Mouse (Mus musculus): Measurements from ENCODE around the gene Cdon. TPM values are rescaled to one million over a fixed set of nuclear protein-coding genes. Genes with fewer than 3 reads are reported as not detected.
A peak's percentile ranks its signal among the peaks of the same experiment; 100 is the strongest.

Cdon gene
- total and polyA plus RNA-seq, 3 experiments = 1.0 to 1.5 TPM; not detected in 1

DNA sequence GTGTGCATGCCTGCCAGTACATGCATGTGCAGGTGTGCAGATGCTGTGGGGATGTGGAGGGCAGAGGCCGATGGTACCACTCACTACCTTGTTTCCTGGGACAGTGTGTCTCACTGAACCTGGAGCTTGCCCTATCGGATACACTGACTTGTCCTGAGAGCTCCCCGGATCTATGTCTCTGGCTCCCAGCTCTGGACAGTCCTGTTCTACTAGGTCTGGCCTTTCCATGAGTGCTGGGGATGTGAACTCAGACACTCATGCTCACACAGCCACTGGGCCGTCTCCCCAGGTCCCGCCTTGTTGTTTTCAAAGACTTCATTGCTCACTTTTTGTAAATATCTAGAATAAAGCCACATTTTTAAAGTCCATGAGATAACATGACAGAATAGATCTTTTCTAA, 120.1 kb downstream of the Cdon start:
- DNase-seq (ENCODE audit: low read depth, low spot score) = no peak
- H3K4me3 ChIP-seq (ENCODE audit: control insufficient read depth in 1 of 2, insufficient read depth in 1 of 2, low read depth in 2 of 2, low read length in 2 of 2) = no peak overlapping the region
- H3K36me3 ChIP-seq (ENCODE audit: control insufficient read depth in 1 of 2, insufficient read depth in 2 of 2, low read length in 2 of 2) = peaks cover 0 to 2% of the 10 kb centered on the region in 2 experiments; a peak in 2 of 4 replicates
- TF ChIP-seq JUND (IDR thresholded peaks at IDR 0.05; ENCODE audit: low read depth, low read length) (no peak), KAT2A (conservative IDR thresholded peaks at IDR 0.05; ENCODE audit: low read depth, low read length) (no peak), RCOR1 (IDR thresholded peaks at IDR 0.05; ENCODE audit: low read depth, low read length) (no peak), MEF2A (IDR thresholded peaks at IDR 0.05; ENCODE audit: extremely low read depth, insufficient replicate concordance, low read depth, low read length, poor library complexity, severe bottlenecking) (no peak), ELF1 (IDR thresholded peaks at IDR 0.05; ENCODE audit: low read depth, low read length) (no peak)
- no peak overlapping the region for H3K9ac ChIP-seq (ENCODE audit: control insufficient read depth, low read depth, low read length, poor library complexity, severe bottlenecking)
- no peaks in the 10 kb centered on the region for H3K9me3 ChIP-seq (replicated peaks; ENCODE audit: insufficient read depth, low read length)
- H3K4me1 ChIP-seq (ENCODE audit: control insufficient read depth in 1 of 2, insufficient read depth in 2 of 2, low read length in 2 of 2) = peaks cover 0 to 12% of the 10 kb centered on the region in 2 experiments; a peak in 3 of 4 replicates
- no peaks in the 10 kb centered on the region for H3K27me3 ChIP-seq (ENCODE audit: control insufficient read depth in 1 of 2, insufficient read depth in 2 of 2, low read length in 2 of 2)
- no peak overlapping the region for H3K27ac ChIP-seq (ENCODE audit: control insufficient read depth, low read depth, low read length)
- H3K79me2 ChIP-seq (ENCODE audit: control insufficient read depth, insufficient read depth, low read length, poor library complexity) = no peaks in the 10 kb centered on the region

DNA sequence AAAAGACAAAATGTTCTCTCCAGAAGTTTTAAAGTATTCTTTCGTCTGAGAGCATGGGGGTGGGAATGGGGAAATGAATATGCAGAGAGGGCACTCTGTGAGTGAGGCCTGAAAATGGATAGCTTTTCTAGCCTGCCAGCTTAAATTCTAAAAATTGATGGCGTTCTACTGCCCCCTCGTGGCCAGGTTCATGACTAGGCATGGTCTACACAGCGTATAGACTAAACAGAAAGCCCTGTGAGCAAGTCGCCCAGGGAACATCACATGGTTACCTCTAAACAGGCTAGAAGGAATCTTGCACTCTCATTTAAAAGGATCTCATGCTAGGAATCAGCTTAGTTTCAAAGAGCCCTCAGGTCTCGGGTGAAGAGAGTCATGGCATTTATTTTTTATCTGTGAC, 120.6 kb downstream of the Cdon start:
- H3K79me2 ChIP-seq (ENCODE audit: control insufficient read depth, insufficient read depth, low read length, poor library complexity) = no peaks in the 10 kb centered on the region
- H3K9ac ChIP-seq (ENCODE audit: control insufficient read depth, low read depth, low read length, poor library complexity, severe bottlenecking) = no peak overlapping the region; the same call in 1 of the 2 replicates
- peaks cover 0 to 6% of the 10 kb centered on the region in 2 experiments; a peak in 2 of 4 replicates for H3K36me3 ChIP-seq (ENCODE audit: control insufficient read depth in 1 of 2, insufficient read depth in 2 of 2, low read length in 2 of 2)
- no peak overlapping the region for H3K4me3 ChIP-seq (ENCODE audit: control insufficient read depth in 1 of 2, insufficient read depth in 1 of 2, low read depth in 2 of 2, low read length in 2 of 2)
- peaks cover 4 to 14% of the 10 kb centered on the region in 2 experiments for H3K4me1 ChIP-seq (ENCODE audit: control insufficient read depth in 1 of 2, insufficient read depth in 2 of 2, low read length in 2 of 2)
- no peaks in the 10 kb centered on the region for H3K27me3 ChIP-seq (ENCODE audit: control insufficient read depth in 1 of 2, insufficient read depth in 2 of 2, low read length in 2 of 2)
- peak; percentile 84 for DNase-seq (ENCODE audit: low read depth, low spot score)
- H3K9me3 ChIP-seq (replicated peaks; ENCODE audit: insufficient read depth, low read length) = no peaks in the 10 kb centered on the region
- H3K27ac ChIP-seq (ENCODE audit: control insufficient read depth, low read depth, low read length) = no peak overlapping the region
- TF ChIP-seq RAD21 (IDR thresholded peaks at IDR 0.05; ENCODE audit: low read depth, low read length) = peak; percentile 82
- no peak for TF ChIP-seq SIN3A (IDR thresholded peaks at IDR 0.05; ENCODE audit: low read length)
- TF ChIP-seq NRF1 (IDR thresholded peaks at IDR 0.05; ENCODE audit: insufficient read depth, low read depth, low read length, poor library complexity, severe bottlenecking) = no peak
- no peak for TF ChIP-seq MXI1 (IDR thresholded peaks at IDR 0.05; ENCODE audit: low read depth, low read length)
- no peak for TF ChIP-seq POLR2A (IDR thresholded peaks at IDR 0.05; ENCODE audit: control insufficient read depth in 1 of 2, insufficient read depth in 1 of 2, low read depth in 1 of 2, low read length in 2 of 2, poor library complexity in 1 of 2)
- peak; percentile 70 to 90 (median 77) for TF ChIP-seq CTCF (IDR thresholded peaks at IDR 0.05 in 2 of 3, conservative IDR thresholded peaks at IDR 0.05 in 1 of 3; ENCODE audit: control insufficient read depth in 1 of 3, insufficient read depth in 1 of 3, low read depth in 2 of 3, low read length in 3 of 3, poor library complexity in 1 of 3, severe bottlenecking in 1 of 3)
- peak; percentile 76 for TF ChIP-seq SMC3 (IDR thresholded peaks at IDR 0.05; ENCODE audit: low read depth, low read length)
- TF ChIP-seq EP300 (IDR thresholded peaks at IDR 0.05; ENCODE audit: low read depth in 1 of 2, low read length in 2 of 2) = no peak
- TF ChIP-seq MAZ (IDR thresholded peaks at IDR 0.05; ENCODE audit: low read depth, low read length) = no peak
- TF ChIP-seq TBP (IDR thresholded peaks at IDR 0.05; ENCODE audit: low read depth, low read length) = no peak
- no peak for TF ChIP-seq ZKSCAN1 (IDR thresholded peaks at IDR 0.05; ENCODE audit: low read depth, low read length)
- TF ChIP-seq JUND (IDR thresholded peaks at IDR 0.05; ENCODE audit: low read depth, low read length) = no peak
- no peak for TF ChIP-seq TCF12 (IDR thresholded peaks at IDR 0.05; ENCODE audit: low read depth, low read length)
- no peak for TF ChIP-seq MYB (IDR thresholded peaks at IDR 0.05; ENCODE audit: low read depth, low read length)
- no peak for TF ChIP-seq MAFK (IDR thresholded peaks at IDR 0.05; ENCODE audit: borderline replicate concordance, low read depth, low read length)
- no peak for TF ChIP-seq USF2 (IDR thresholded peaks at IDR 0.05; ENCODE audit: borderline replicate concordance in 1 of 2, insufficient read depth in 1 of 2, low read depth in 1 of 2, low read length in 2 of 2)
- no peak for TF ChIP-seq UBTF (IDR thresholded peaks at IDR 0.05; ENCODE audit: borderline replicate concordance, insufficient read depth, low read depth, low read length)
- TF ChIP-seq ZNF384 (IDR thresholded peaks at IDR 0.05; ENCODE audit: low read depth, low read length) = no peak
- TF ChIP-seq CHD1 (IDR thresholded peaks at IDR 0.05; ENCODE audit: low read depth, low read length) = no peak
- no peak for TF ChIP-seq BHLHE40 (IDR thresholded peaks at IDR 0.05; ENCODE audit: borderline replicate concordance, low read depth, low read length)
- no peak for TF ChIP-seq MEF2A (IDR thresholded peaks at IDR 0.05; ENCODE audit: extremely low read depth, insufficient replicate concordance, low read depth, low read length, poor library complexity, severe bottlenecking)
- no peak for TF ChIP-seq GABPA (IDR thresholded peaks at IDR 0.05; ENCODE audit: low read depth, low read length)
- TF ChIP-seq KAT2A (conservative IDR thresholded peaks at IDR 0.05; ENCODE audit: low read depth, low read length) = no peak
- TF ChIP-seq RCOR1 (IDR thresholded peaks at IDR 0.05; ENCODE audit: low read depth, low read length) = no peak
- no peak for TF ChIP-seq ZMIZ1 (IDR thresholded peaks at IDR 0.05; ENCODE audit: low read depth, low read length)
- TF ChIP-seq ETS1 (IDR thresholded peaks at IDR 0.05; ENCODE audit: low read depth, low read length) = no peak
- no peak for TF ChIP-seq USF1 (IDR thresholded peaks at IDR 0.05; ENCODE audit: low read depth, low read length)
- TF ChIP-seq TAL1 (IDR thresholded peaks at IDR 0.05; ENCODE audit: low read length) = no peak
- no peak for TF ChIP-seq NELFE (IDR thresholded peaks at IDR 0.05; ENCODE audit: low read depth, low read length)
- TF ChIP-seq GATA1 (IDR thresholded peaks at IDR 0.05; ENCODE audit: low read depth, low read length) = no peak
